ENCODE assay signal across 13 mouse cellular contexts in genomic region chr13:45562011-45562410, GRCm38 (mm10). TPM values are rescaled to one million over a fixed set of nuclear protein-coding genes. Genes with fewer than 3 reads are reported as not detected.
DNase-seq lines count a peak whose midpoint lies in the region; ATAC-seq and TF ChIP-seq lines count a peak whose summit lies in the region.
"Had no signal": no experiment of that assay in that cellular context is flagged by ENCODE, and none has a peak within 500 bp of the region (broad histone marks: within the 10 kb centered on the region; RNA-seq: fewer than 3 reads in every experiment).

No protein-coding gene starts in this region.

- no peaks in the 10 kb centered on the region; the same call in 1 of the 2 replicates for H3K27me3 ChIP-seq in hindbrain, embryonic 16.5 days (replicated peaks; ENCODE audit: control insufficient read depth, insufficient read depth, low read length)
- H3K27me3 ChIP-seq in hindbrain, embryonic 11.5 days (ENCODE audit: control insufficient read depth, insufficient read depth, low read length) = no peaks in the 10 kb centered on the region
- H3K27me3 ChIP-seq in heart, postnatal 0 days (ENCODE audit: control insufficient read depth, insufficient read depth, low read length) = no peaks in the 10 kb centered on the region
- H3K27me3 ChIP-seq: liver, embryonic 12.5 days; megakaryocyte, embryonic 14.5 days had no signal

- H3K9me3 ChIP-seq in hindbrain, embryonic 16.5 days (ENCODE audit: control insufficient read depth, low read length) = no peaks in the 10 kb centered on the region
- H3K9me3 ChIP-seq in hindbrain, embryonic 11.5 days (ENCODE audit: control insufficient read depth, low read length) = no peaks in the 10 kb centered on the region
- H3K9me3 ChIP-seq in heart, postnatal 0 days (replicated peaks; ENCODE audit: control insufficient read depth, low read length) = no peaks in the 10 kb centered on the region
- H3K9me3 ChIP-seq: G1E; liver, embryonic 12.5 days; megakaryocyte, embryonic 14.5 days had no signal

- no peak for TF ChIP-seq EP300 in heart, postnatal 0 days (IDR thresholded peaks at IDR 0.05; ENCODE audit: low read depth)

- H3K4me2 ChIP-seq in hindbrain, embryonic 16.5 days (ENCODE audit: low read length) = no peak overlapping the region
- H3K4me2 ChIP-seq in hindbrain, embryonic 11.5 days (replicated peaks; ENCODE audit: low read depth, low read length) = no peak overlapping the region
- H3K4me2 ChIP-seq in heart, postnatal 0 days (ENCODE audit: low read depth, low read length) = peak overlapping the region; percentile 45
- H3K4me2 ChIP-seq: liver, embryonic 12.5 days had no signal

- WGBS in hindbrain, embryonic 16.5 days = 78% methylated on average over 9 of the region's 9 CpGs
- WGBS in hindbrain, embryonic 11.5 days = 80% methylated on average over 9 of the region's 9 CpGs
- WGBS in heart, postnatal 0 days = 20% methylated on average over 9 of the region's 9 CpGs

- ATAC-seq in hindbrain, embryonic 16.5 days = 0 out of 2 replicates have a peak, but pooled peaks have one; percentile 30
- no peak for ATAC-seq in hindbrain, embryonic 11.5 days (ENCODE audit: low FRiP score)
- peak; percentile 72; the same call in 1 of the 2 replicates for ATAC-seq in heart, postnatal 0 days (ENCODE audit: insufficient read depth, low read depth)
- ATAC-seq: activated CD4-positive, CD25-positive, alpha-beta regulatory T cell, adult 4 months; liver, embryonic 12.5 days had no signal

- no peak overlapping the region for H3K4me3 ChIP-seq in hindbrain, embryonic 16.5 days (ENCODE audit: low read length)
- no peak overlapping the region for H3K4me3 ChIP-seq in hindbrain, embryonic 11.5 days (ENCODE audit: low read depth, low read length)
- H3K4me3 ChIP-seq in heart, postnatal 0 days (ENCODE audit: low read depth, low read length) = no peak overlapping the region
- H3K4me3 ChIP-seq: liver, embryonic 12.5 days; megakaryocyte, embryonic 14.5 days had no signal

- H3K27ac ChIP-seq in hindbrain, embryonic 16.5 days (ENCODE audit: low read depth, low read length) = no peak overlapping the region
- H3K27ac ChIP-seq in hindbrain, embryonic 11.5 days (ENCODE audit: low read depth, low read length) = no peak overlapping the region
- H3K27ac ChIP-seq in heart, postnatal 0 days (ENCODE audit: low read depth) = peak overlapping the region; percentile 75
- H3K27ac ChIP-seq: liver, embryonic 12.5 days had no signal

- no peak overlapping the region for H3K9ac ChIP-seq in hindbrain, embryonic 16.5 days (ENCODE audit: low read depth, low read length)
- H3K9ac ChIP-seq in hindbrain, embryonic 11.5 days (ENCODE audit: low read depth, low read length) = no peak overlapping the region
- H3K9ac ChIP-seq in heart, postnatal 0 days (replicated peaks; ENCODE audit: low read depth, low read length) = peak overlapping the region; percentile 6; the same call in 1 of the 2 replicates
- H3K9ac ChIP-seq: liver, embryonic 12.5 days had no signal

- H3K4me1 ChIP-seq in hindbrain, embryonic 16.5 days (ENCODE audit: control insufficient read depth, insufficient read depth, low read depth, low read length) = no peaks in the 10 kb centered on the region
- no peaks in the 10 kb centered on the region for H3K4me1 ChIP-seq in hindbrain, embryonic 11.5 days (replicated peaks; ENCODE audit: control insufficient read depth, insufficient read depth, low read length)
- H3K4me1 ChIP-seq in heart, postnatal 0 days (ENCODE audit: control insufficient read depth, insufficient read depth) = peaks cover 32% of the 10 kb centered on the region

- peak; percentile 37 for DNase-seq in gastrocnemius, adult 18-20 months (ENCODE audit: low spot score)
- no peak for DNase-seq in gastrocnemius, postnatal 4 days (ENCODE audit: low spot score in 2 of 2)
- no peak for DNase-seq in hindbrain, embryonic 11.5 days (ENCODE audit: low spot score)
- DNase-seq in MN1 (ENCODE audit: low spot score) = peak; percentile 18
- peak; percentile 66 for DNase-seq in heart, postnatal 0 days (ENCODE audit: low spot score)
- DNase-seq in testis, postnatal 14 days (ENCODE audit: low spot score) = no peak
- DNase-seq: cerebellum, adult 8-10 months; spleen, adult 18-20 months had no signal

- no peaks in the 10 kb centered on the region for H3K36me3 ChIP-seq in hindbrain, embryonic 16.5 days (ENCODE audit: control insufficient read depth, insufficient read depth, low read length)
- no peaks in the 10 kb centered on the region for H3K36me3 ChIP-seq in hindbrain, embryonic 11.5 days (ENCODE audit: control insufficient read depth, insufficient read depth, low read length)
- H3K36me3 ChIP-seq in heart, postnatal 0 days (replicated peaks; ENCODE audit: control insufficient read depth, insufficient read depth, low read length) = peaks cover 17% of the 10 kb centered on the region

- TF ChIP-seq CTCF in heart, postnatal 0 days (IDR thresholded peaks at IDR 0.05; ENCODE audit: low read depth) = no peak

RNA-seq across cellular contexts. Expression of gene Gmpr, which starts 54.8 kb away (rescaled TPM):
- total RNA-seq in gastrocnemius, adult 18-20 months (2021) = 100 to 1,000 TPM; 180 to 190 TPM
- 100 to 1,000 TPM; 164 to 171 TPM for total RNA-seq in gastrocnemius, postnatal 4 days (2021)
- polyA plus RNA-seq in hindbrain, embryonic 16.5 days (2015; fragmentation: Nextera tagmentation; extraction: Ambion mirVana) = 40.7 and 41.5 TPM in 2 replicates
- 26.8 and 28.8 TPM in 2 replicates for polyA plus RNA-seq in hindbrain, embryonic 11.5 days (2014; fragmentation: Nextera tagmentation; extraction: Ambion mirVana)
- 195 TPM in 2 replicates for total RNA-seq in heart, postnatal 0 days (2014; rRNA removed; ENCODE audit: low replicate concordance)
- 282 and 284 TPM in 2 replicates for polyA plus RNA-seq in heart, postnatal 0 days (2015; fragmentation: Nextera tagmentation; extraction: Ambion mirVana)
- polyA plus RNA-seq: activated CD4-positive, CD25-positive, alpha-beta regulatory T cell, adult 4 months had no signal

Comparison
In these comparisons a context has a peak if more than half of its experiments do, and no peak if none do; other contexts are left out.
1. DNase-seq: peak in gastrocnemius, adult 18-20 months (single experiment), MN1 (single experiment) and heart, postnatal 0 days (single experiment); none in gastrocnemius, postnatal 4 days (0 of 2), hindbrain, embryonic 11.5 days (single experiment) and testis, postnatal 14 days (single experiment).